Mouse (Mus musculus) Patski (cell line): ENCODE results near the gene Bcdin3d. TPM values are rescaled to one million over a fixed set of nuclear protein-coding genes. Genes with fewer than 3 reads are reported as not detected.
A peak's percentile ranks its signal among the peaks of the same experiment; 100 is the strongest.
"Not testable (repeated sequence)": the region's sequence is repeated elsewhere in the genome, so short reads cannot be mapped to it uniquely, and the experiment has no call there.

Source experiments
- ATAC-seq: fragments of 100-300 bp; one replicate; pipeline ENCODE4 v1.8.0; 2021
- CTCF ChIA-PET: fragments of 350-600 bp; sonication (Branson Sonifier 250); formaldehyde crosslinking; loops from one replicate; lab custom pipeline; 2022; ENCODE audit warnings: inconsistent platforms; lab: Charles Lee
- POLR2A ChIA-PET: fragments of 350-600 bp; sonication (Branson Sonifier 250); formaldehyde crosslinking; loops from one replicate; lab custom pipeline; 2022; ENCODE audit warnings: antibody characterized with exemption, inconsistent platforms; lab: Charles Lee
- DNase-seq: peaks from one replicate; pipeline ENCODE4 v3.0.0-alpha.2; 2011; ENCODE audit warnings: low read depth, low spot score
- H3K27me3 ChIP-seq: fragments of 371-371 bp; one replicate; pipeline ENCODE4 v1.5.1; 2021
- CTCF ChIP-seq: fragments of 100-300 bp; IDR thresholded peaks from one replicate; pipeline ENCODE4 v1.5.1; 2021
- in situ Hi-C: fragments of 300-500 bp; cut with MboI; formaldehyde crosslinking; loops from 3 replicates; pipeline ENCODE4 v1.11.1; 2018; ENCODE audit warnings: low pct_unique_long_range_greater_than_20kb, mixed read lengths
- polyA plus RNA-seq: library from polyadenylated mRNA; unstranded; gene quantifications from one replicate; pipeline ENCODE4 v1.2.3, GENCODE M21; 2021

Gene Bcdin3d
- polyA plus RNA-seq, 1 experiment from 2014 or later, result 9.3 TPM

DNA sequence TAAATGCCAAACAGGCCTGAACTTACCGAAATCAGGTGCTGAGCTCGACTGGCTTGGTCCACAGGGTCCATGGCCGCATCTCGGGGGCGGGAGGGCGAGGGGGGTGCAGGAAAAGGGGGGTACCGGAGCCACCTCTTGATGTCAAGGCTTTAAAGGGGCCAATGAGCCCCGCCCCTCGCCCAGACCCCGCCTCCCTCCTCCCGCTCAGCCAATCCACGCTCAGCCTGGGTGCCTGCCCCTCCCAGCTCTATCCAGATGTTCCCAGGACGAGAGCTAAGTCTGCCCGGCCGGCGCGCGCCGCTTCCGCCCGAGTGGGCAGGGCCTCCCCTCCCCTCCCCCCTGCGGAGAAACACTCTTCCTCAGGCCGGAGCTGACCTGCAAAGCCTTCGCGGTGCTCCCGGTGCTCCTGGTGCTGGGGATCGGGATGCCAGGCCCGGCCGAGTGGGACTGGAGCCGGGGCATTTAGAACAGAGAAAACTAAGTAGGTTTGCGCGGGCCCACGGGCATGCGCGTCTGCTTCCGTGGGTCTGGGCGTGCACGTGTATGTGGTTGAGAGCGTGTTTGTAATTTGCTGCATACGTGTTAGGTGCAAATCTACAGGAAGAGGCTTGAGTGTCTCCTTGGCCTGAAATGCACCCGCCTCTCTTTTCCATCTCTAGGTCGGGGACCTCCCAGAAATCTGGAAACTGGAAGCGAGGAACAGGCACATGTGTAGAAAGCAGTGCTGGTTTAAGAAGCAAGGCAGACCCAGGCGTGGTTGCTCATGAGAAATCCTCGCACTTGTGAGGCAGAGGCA, 16.7 kb downstream of the Bcdin3d start, which contains the start of gene Nckap5l:
TSS of gene Nckap5l (minus strand) at position 143 of the 796 bp plus-strand sequence.
- no peak for TF ChIP-seq CTCF
- in situ Hi-C loops, result no loop called here
- DNase-seq, result no peak
- POLR2A ChIA-PET, result interaction anchor here (0.6 to 1.4 kb wide), 3 partner anchors 17 to 35 kb away, joined by 3 to 4 read pairs (median 3); no protein-coding TSS in a partner anchor
- CTCF ChIA-PET, result interaction anchor here (0.6 to 2.2 kb wide), 6 partner anchors 10 to 157 kb away, joined by 3 to 10 read pairs (median 4); no protein-coding TSS in a partner anchor
- ATAC-seq, result peak; percentile 91
- no peaks in the 10 kb centered on the region for H3K27me3 ChIP-seq

DNA sequence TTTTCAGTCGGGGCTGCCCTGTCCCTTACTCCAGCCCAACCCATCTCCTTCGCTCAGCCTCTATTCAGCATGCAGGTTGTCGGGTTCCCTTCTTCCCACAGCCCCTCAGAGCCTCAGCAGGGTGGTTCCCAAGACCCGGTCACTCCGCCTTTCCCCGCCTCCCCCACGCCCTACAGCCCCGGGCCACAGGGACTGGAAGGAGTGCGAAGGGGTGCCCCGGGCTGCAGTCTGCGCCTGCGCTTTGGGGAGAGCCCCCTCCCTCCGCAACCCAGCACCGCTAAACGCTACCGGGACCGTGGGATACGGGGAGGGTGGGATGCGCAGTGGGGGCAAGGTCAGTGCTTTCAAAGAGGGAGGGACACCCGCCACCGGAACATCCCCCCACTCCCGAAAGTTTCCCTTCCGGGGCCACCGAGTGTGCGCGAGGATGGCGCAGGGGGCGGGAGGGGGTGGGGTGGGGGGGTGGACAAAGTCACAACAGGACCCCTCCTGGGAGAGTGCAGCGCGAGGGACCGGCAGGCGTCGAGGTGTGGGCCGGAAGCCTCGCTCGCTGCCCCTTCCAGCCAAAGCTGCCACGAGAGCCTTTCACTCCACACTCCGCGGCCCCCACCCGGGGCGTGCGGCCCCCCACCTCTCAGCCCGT, 17.4 kb downstream of the Bcdin3d start:
- H3K27me3 ChIP-seq, result no peaks in the 10 kb centered on the region
- POLR2A ChIA-PET, result interaction anchor here (0.8 to 1.4 kb wide), 2 partner anchors 32 to 34 kb away, joined by 3 to 4 read pairs; no protein-coding TSS in a partner anchor
- in situ Hi-C loops, result no loop called here
- TF ChIP-seq CTCF, result no peak
- DNase-seq, result no peak
- CTCF ChIA-PET, result interaction anchor here (1.3 to 2.2 kb wide), 3 partner anchors 13 to 41 kb away, joined by 4 to 10 read pairs (median 5); no protein-coding TSS in a partner anchor
- peak; percentile 14 for ATAC-seq

DNA sequence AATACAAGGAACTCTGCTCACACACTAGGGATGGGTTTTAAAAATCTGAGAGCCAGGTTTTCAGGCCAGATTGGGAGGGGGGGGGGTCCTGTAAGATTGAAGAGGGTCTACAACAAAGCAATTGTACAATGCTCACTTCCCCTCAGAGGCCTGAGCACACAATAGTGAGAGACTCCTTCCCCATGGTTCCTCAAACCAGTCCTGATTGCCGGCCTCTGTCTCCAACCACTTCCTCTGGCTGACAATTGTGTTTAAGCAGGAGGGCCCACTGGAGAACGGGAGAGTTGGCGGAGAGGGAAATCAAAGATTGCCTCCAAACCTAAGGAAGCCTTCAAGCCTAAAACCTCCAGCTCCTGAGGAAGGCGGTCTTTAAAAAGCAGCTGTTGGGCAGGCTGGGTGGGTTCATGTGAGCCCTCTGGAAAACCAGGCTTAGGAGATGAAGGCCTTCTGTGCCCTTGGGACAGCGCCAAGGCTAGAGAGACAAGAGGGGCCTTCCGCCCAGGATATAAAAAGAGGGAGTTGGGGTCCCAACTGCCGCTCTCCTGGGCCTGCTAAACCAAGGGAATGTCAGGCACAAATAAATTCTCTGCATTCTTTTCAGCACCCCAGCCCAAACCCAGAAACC, 18.1 kb downstream of the Bcdin3d start:
- CTCF ChIA-PET, result interaction anchor here (1.3 kb wide), 1 partner anchor 14 kb away, joined by 4 read pairs; no protein-coding TSS in a partner anchor
- no peak for ATAC-seq
- POLR2A ChIA-PET, result no interaction called here
- in situ Hi-C loops, result no loop called here
- no peaks in the 10 kb centered on the region for H3K27me3 ChIP-seq
- no peak for DNase-seq
- TF ChIP-seq CTCF, result no peak

DNA sequence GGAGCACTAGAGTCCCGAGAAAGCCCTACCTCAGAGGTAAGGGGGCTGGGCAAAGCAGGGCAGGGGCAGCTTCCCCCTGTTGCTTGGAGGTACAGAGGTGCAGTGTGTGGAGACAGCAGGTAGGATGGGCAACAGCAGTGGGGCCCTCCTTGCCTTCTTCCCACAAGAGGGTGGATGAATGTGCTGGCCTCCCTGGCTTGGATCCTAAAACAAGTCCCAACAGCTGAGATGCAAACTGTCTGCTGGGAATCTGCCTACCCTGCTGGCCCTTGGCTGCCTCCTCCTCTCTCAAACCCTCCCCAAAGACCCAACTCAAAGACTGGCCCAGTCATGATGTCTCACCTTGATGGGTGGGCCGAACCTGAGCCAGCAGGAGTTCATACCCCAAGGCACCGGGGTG, 19.1 kb downstream of the Bcdin3d start:
- ChIA-PET CTCF (interaction anchor here (1.3 kb wide), 1 partner anchor 15 kb away, joined by 4 read pairs; no protein-coding TSS in a partner anchor), POLR2A (interaction anchor here (0.7 kb wide), 1 partner anchor 18 kb away, joined by 4 read pairs; no protein-coding TSS in a partner anchor)
- no peak for DNase-seq
- no peaks in the 10 kb centered on the region for H3K27me3 ChIP-seq
- in situ Hi-C loops, result no loop called here
- ATAC-seq, result no peak
- no peak for TF ChIP-seq CTCF

DNA sequence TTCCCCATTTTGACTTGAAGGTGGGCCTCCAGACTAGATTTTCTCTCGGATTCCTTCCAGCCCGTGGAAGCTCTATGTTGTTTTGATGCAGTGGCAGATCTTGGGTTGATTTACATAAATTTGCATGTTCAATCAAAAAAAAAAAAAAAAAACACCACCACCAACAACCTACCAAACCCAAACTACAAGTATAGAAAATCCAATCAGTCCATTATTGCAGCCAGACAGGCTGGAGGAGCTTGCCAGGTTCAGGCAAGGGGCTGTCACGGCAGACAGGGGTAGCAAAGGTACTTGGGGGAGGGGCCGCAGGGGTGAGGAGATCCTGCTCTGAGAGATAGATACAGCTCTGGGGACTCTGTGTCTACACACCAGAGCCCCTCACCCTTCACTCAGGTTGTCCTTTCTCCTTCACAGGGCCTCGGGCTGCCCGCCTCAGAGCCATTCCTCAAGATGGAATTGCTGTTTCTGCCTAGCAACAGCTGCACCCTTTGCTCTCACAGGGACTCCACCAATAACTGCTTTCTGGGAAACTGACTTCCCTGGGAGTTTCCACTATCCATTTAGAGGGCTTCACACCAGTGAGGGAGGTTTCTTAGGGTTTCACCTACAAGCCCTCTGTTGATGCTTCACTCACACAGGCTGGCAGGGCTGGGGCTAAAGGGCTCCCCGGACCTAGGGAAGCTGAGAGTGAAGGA, 19.8 kb downstream of the Bcdin3d start:
- POLR2A ChIA-PET, result interaction anchor here (0.8 kb wide), 1 partner anchor 12 kb away, joined by 3 read pairs; no protein-coding TSS in a partner anchor
- CTCF ChIA-PET, result no interaction called here
- no peak for TF ChIP-seq CTCF
- DNase-seq (no peak), ATAC-seq (no peak)
- in situ Hi-C loops, result no loop called here
- no peaks in the 10 kb centered on the region for H3K27me3 ChIP-seq

DNA sequence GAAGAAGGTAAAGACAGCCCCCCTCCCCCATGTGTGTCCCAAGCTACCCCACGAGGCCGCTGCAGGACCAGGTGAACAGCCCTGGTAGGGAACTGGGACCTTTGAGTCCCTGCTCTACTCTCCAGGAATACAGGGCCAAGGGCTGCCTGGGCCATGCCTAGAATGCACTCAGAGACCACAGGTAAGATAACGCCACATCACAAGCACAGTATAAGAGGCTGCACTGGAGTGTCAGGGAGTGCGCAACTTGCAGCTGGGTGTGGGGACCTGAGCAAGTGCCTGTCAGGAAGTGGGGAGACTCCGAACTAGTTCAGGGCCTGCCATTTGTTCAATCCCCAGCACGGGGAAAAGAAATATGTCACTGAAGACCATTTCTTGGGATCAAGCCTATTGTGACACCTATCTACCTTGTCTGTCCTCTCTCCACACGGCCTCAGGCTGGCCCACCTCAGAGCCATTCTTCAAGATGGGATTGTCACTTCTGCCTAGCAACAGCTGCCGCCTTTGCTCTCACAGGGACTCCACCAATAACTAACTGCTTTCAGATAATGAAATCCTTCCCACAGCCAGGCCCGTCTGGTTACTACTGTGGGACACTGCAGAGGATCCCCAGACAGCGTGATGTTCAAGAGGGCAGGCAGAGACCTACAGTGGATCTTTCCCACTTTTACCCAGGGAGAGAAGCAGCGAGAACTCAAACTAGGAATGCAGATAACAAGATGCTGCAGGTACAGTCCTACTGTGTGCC, 21.2 kb downstream of the Bcdin3d start:
- ChIA-PET CTCF (no interaction called here), POLR2A (no interaction called here)
- no peak for ATAC-seq
- DNase-seq, result no peak
- no peaks in the 10 kb centered on the region for H3K27me3 ChIP-seq
- in situ Hi-C loops, result no loop called here
- no peak for TF ChIP-seq CTCF

DNA sequence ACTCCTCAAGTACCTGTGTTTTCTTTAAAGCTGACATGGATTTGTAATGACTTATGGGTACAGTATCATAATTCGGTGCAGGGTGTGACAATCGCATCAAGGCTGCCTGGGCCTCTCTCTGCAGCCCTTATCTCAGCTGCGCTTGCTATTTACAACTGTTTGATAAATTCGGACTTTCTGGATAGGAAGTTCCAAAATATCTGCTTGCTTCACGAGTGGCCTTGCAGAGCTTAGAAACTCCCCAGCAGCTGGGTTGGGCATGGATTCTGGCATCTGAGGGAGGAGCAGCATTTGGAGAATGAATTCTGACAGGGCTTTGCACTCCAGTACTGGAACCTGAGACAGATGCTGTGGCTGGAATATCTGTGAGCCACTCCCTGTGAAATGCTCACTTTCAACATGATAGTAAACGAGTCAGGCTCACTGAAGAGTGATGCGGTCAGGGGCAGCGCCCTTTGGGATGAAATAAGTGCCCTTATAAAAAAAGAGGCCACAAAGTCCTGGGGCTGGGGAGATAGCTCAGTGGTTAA, 24.7 kb downstream of the Bcdin3d start:
- in situ Hi-C loops, result no loop called here
- H3K27me3 ChIP-seq, result no peaks in the 10 kb centered on the region
- TF ChIP-seq CTCF, result no peak
- CTCF ChIA-PET, result interaction anchor here (1.3 kb wide), 1 partner anchor 33 kb away, joined by 3 read pairs; no protein-coding TSS in a partner anchor
- DNase-seq (no peak), ATAC-seq (no peak)
- POLR2A ChIA-PET, result interaction anchor here (1.3 kb wide), 1 partner anchor 9 kb away, joined by 4 read pairs; no protein-coding TSS in a partner anchor

DNA sequence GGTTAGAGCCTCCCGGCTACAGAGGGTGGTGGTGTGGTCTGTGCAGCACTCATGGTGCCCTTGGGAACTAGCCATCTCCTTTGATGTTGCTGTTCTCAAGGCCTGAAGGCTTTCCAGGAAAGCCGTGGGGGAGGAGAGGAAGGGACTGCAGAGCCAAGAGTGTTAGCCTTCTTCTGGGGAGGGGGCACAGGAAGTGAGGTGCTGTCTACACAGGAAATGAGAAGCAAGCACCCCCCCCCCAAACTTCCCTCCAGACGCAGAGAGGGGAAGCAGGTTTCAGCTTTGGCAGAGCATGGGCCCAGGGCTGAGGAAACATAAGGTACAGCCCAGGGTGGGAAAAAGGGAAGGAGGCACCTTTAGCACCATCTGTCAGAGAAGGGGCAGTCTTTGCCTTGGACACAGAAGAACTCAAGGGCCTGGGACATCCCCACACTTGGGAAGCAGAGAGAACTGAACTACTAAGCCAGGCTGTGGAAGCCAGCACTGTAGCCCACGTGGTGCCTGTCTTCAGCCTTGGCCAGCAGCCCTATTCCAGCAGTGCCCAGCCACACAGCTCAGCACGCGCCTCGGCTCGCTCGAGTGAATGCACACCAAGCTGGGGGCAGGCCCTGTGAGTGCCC, 25.3 kb downstream of the Bcdin3d start:
- in situ Hi-C loops, result no loop called here

DNA sequence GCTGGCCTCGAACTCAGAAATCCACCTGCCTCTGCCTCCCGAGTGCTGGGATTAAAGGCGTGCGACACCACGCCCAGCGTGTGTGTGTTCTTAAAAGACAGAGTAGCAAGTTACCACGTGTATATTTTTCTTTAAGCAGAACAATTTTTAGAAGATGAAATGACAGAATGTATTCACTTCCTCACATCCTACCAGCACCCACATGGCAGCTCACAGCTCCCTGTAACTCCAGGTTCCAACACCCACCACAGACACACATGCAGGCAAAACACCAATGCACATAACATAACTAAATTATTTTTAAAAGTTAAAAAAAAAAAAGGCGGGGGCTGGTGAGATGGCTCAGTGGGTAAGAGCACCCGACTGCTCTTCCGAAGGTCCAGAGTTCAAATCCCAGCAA, 28.4 kb downstream of the Bcdin3d start:
- CTCF ChIA-PET, POLR2A ChIA-PET, in situ Hi-C loops, H3K27me3 ChIP-seq, ATAC-seq, DNase-seq: not testable (repeated sequence)

More for the DNA sequence above, 25.3 kb downstream of the Bcdin3d start:
- no peaks in the 10 kb centered on the region for H3K27me3 ChIP-seq
- TF ChIP-seq CTCF, result no peak
- DNase-seq, result no peak
- ChIA-PET CTCF (no interaction called here), POLR2A (interaction anchor here (1.3 kb wide), 1 partner anchor 9 kb away, joined by 4 read pairs; no protein-coding TSS in a partner anchor)
- no peak for ATAC-seq
